Mouse (Mus musculus) thymus, adult 2 months (tissue): ENCODE results near the gene Tmem240.

Experiments used
- CTCF ChIP-seq: fragments of 200-500 bp; IDR thresholded peaks from 2 replicates; pipeline ENCODE4 v1.5.1; 2012; ENCODE audit warnings: mild to moderate bottlenecking, control low read depth, low read length, moderate library complexity, borderline replicate concordance; ENCODE audit not compliant: control insufficient read depth, poor library complexity, insufficient read depth; ENCODE audit errors: extremely low read depth
- POLR2A ChIP-seq: fragments of 200-500 bp; IDR thresholded peaks from 2 replicates; pipeline ENCODE4 v1.6.1; 2012; ENCODE audit warnings: mild to moderate bottlenecking, low read length, control low read depth, moderate library complexity; ENCODE audit not compliant: control insufficient read depth, poor library complexity, insufficient read depth; ENCODE audit errors: extremely low read depth

DNA sequence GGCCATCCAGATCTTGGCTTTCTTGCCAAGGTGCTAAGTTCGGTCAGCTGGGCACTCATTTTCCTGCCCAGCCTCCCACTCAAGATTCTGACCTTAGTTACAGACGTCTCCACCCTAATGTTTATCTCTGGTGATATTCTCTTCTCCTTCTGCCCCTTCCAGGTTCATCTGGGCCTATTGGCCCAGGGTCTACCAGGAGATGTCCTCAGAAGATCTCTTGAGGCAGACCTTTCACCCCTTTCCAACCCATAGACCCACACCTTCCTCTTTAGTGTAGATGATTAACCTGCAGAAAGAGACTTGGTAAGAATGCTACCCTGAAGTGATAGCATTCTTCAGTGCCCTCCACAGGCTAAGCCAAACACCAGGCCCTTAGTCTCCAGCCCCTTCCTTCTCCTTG is 37.1 kb downstream of the Tmem240 start:
- TF ChIP-seq POLR2A (no peak), CTCF (no peak)
